In the genomic region with DNA sequence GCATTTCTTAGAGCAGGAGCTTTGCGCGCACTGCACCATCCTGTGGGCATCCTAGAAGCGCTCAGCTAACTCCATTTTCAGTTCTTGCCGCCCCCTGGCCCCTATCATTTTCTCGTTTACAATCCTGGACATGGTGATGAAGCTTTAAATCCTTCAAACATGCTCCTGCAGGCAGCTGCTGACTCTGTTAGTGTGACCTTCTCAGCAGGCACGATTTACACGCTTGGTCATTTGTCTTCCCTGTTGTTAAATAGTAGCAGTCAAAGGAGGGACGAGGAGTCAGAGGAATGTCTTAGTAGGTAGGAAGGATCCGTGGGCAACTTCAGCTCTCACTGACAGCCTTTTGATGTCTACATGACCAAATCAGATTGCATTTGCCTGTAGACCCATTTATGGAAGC, we compare ENCODE assay signal across 23 mouse cellular contexts.
A peak's percentile ranks its signal among the peaks of the same experiment; 100 is the strongest.
DNase-seq lines count a peak whose midpoint lies in the region; ATAC-seq and TF ChIP-seq lines count a peak whose summit lies in the region.
"Had no signal": no experiment of that assay in that cellular context is flagged by ENCODE, and none has a peak within 500 bp of the region (broad histone marks: within the 10 kb centered on the region; RNA-seq: fewer than 3 reads in every experiment).

No protein-coding gene starts in this region.

- H3K4me2 ChIP-seq in kidney, postnatal 0 days (ENCODE audit: low read length), result no peak overlapping the region
- no peak overlapping the region for H3K4me2 ChIP-seq in limb, embryonic 11.5 days (ENCODE audit: low read depth, severe bottlenecking)
- H3K4me2 ChIP-seq in neural tube, embryonic 15.5 days, result peak overlapping the region; percentile 19
- H3K4me2 ChIP-seq: embryonic facial prominence, embryonic 13.5 days; forebrain, embryonic 12.5 days; heart, embryonic 13.5 days; limb, embryonic 12.5 days; liver, embryonic 12.5 days had no signal

- no peak overlapping the region for H3K4me3 ChIP-seq in kidney, postnatal 0 days (replicated peaks; ENCODE audit: low read depth, low read length)
- H3K4me3 ChIP-seq in limb, embryonic 11.5 days (ENCODE audit: low read depth, low read length), result no peak overlapping the region
- no peak overlapping the region for H3K4me3 ChIP-seq in neural tube, embryonic 15.5 days (replicated peaks)
- H3K4me3 ChIP-seq in heart, embryonic 10.5 days, result no peak overlapping the region
- H3K4me3 ChIP-seq: embryonic facial prominence, embryonic 13.5 days; erythroblast, embryonic 14.5 days; forebrain, embryonic 12.5 days; heart, embryonic 13.5 days; limb, embryonic 12.5 days; liver, embryonic 12.5 days; myocyte had no signal

- no peak overlapping the region for H3K27ac ChIP-seq in kidney, postnatal 0 days
- H3K27ac ChIP-seq in limb, embryonic 11.5 days (replicated peaks; ENCODE audit: low read depth, low read length), result no peak overlapping the region
- no peak overlapping the region for H3K27ac ChIP-seq in neural tube, embryonic 15.5 days (replicated peaks)
- H3K27ac ChIP-seq in heart, embryonic 10.5 days, result no peak overlapping the region
- H3K27ac ChIP-seq: embryonic facial prominence, embryonic 13.5 days; forebrain, embryonic 12.5 days; heart, embryonic 13.5 days; limb, embryonic 12.5 days; liver, embryonic 12.5 days had no signal

- H3K4me1 ChIP-seq in kidney, postnatal 0 days (replicated peaks; ENCODE audit: insufficient read depth, low read length), result no peaks in the 10 kb centered on the region
- H3K4me1 ChIP-seq in limb, embryonic 11.5 days (ENCODE audit: control insufficient read depth, insufficient read depth, low read length), result no peaks in the 10 kb centered on the region
- H3K4me1 ChIP-seq in neural tube, embryonic 15.5 days, result peaks cover 9% of the 10 kb centered on the region; the same call in 1 of the 2 replicates
- H3K4me1 ChIP-seq in heart, embryonic 10.5 days, result 0 out of 2 replicates have a peak, but pooled peaks cover 4% of the 10 kb centered on the region
- H3K4me1 ChIP-seq: embryonic facial prominence, embryonic 13.5 days; heart, embryonic 13.5 days; limb, embryonic 12.5 days; liver, embryonic 12.5 days had no signal

- 12% methylated on average over 9 of the region's 9 CpGs for WGBS in kidney, postnatal 0 days
- 32% methylated on average over 9 of the region's 9 CpGs for WGBS in limb, embryonic 11.5 days
- WGBS in neural tube, embryonic 15.5 days, result 7% methylated on average over 9 of the region's 9 CpGs
- WGBS in heart, embryonic 10.5 days, result 46% methylated on average over 9 of the region's 9 CpGs

- TF ChIP-seq CTCF in kidney, postnatal 0 days (IDR thresholded peaks at IDR 0.05; ENCODE audit: low read depth), result no peak

- ATAC-seq in kidney, postnatal 0 days (replicated peaks; ENCODE audit: low FRiP score, low read depth), result no peak
- no peak for ATAC-seq in limb, embryonic 11.5 days (ENCODE audit: insufficient number of reproducible peaks, low FRiP score, low TSS enrichment, low read depth)
- ATAC-seq in neural tube, embryonic 15.5 days (ENCODE audit: low FRiP score), result no peak; the same call in 1 of the 2 replicates
- ATAC-seq: liver, embryonic 12.5 days; midbrain, embryonic 16.5 days had no signal

- no peaks in the 10 kb centered on the region for H3K36me3 ChIP-seq in kidney, postnatal 0 days (ENCODE audit: insufficient read depth, low read length)
- no peaks in the 10 kb centered on the region for H3K36me3 ChIP-seq in limb, embryonic 11.5 days (ENCODE audit: control insufficient read depth, insufficient read depth, low read length)
- H3K36me3 ChIP-seq in neural tube, embryonic 15.5 days, result no peaks in the 10 kb centered on the region
- no peaks in the 10 kb centered on the region for H3K36me3 ChIP-seq in heart, embryonic 10.5 days
- H3K36me3 ChIP-seq: embryonic facial prominence, embryonic 13.5 days; forebrain, embryonic 12.5 days; heart, embryonic 13.5 days; limb, embryonic 12.5 days; liver, embryonic 12.5 days had no signal

- no peaks in the 10 kb centered on the region for H3K27me3 ChIP-seq in kidney, postnatal 0 days (ENCODE audit: insufficient read depth, low read length)
- no peaks in the 10 kb centered on the region for H3K27me3 ChIP-seq in limb, embryonic 11.5 days (ENCODE audit: control insufficient read depth, insufficient read depth, low read length)
- H3K27me3 ChIP-seq in neural tube, embryonic 15.5 days (replicated peaks), result no peaks in the 10 kb centered on the region
- no peaks in the 10 kb centered on the region for H3K27me3 ChIP-seq in heart, embryonic 10.5 days (ENCODE audit: insufficient read depth, poor library complexity, severe bottlenecking)
- H3K27me3 ChIP-seq: embryonic facial prominence, embryonic 13.5 days; forebrain, embryonic 12.5 days; heart, embryonic 13.5 days; limb, embryonic 12.5 days; liver, embryonic 12.5 days had no signal

- DNase-seq in kidney, postnatal 0 days (ENCODE audit: low spot score), result peak; percentile 9
- DNase-seq in kidney, adult 8-10 months, result no peak
- peak; percentile 52 for DNase-seq in embryo, embryonic 11 days
- DNase-seq in limb, embryonic 11.5 days (ENCODE audit: low spot score), result peak; percentile 21
- DNase-seq in frontal cortex, postnatal 36 days (ENCODE audit: low spot score in 2 of 2), result no peak
- DNase-seq in heart, embryonic 10.5 days (ENCODE audit: low spot score), result no peak
- DNase-seq: adrenal gland, postnatal 25 days; cerebellum, adult 9-10 months; gastrocnemius, postnatal 14 days; heart, adult 11 months; heart, postnatal 14 days; kidney, adult 11 months; lung, adult 18-20 months; lung, postnatal 10 days had no signal

- H3K9ac ChIP-seq in kidney, postnatal 0 days (ENCODE audit: low read depth, low read length), result no peak overlapping the region
- H3K9ac ChIP-seq in limb, embryonic 11.5 days (ENCODE audit: low read length), result no peak overlapping the region
- H3K9ac ChIP-seq in neural tube, embryonic 15.5 days (replicated peaks), result no peak overlapping the region; the same call in 1 of the 2 replicates
- H3K9ac ChIP-seq: embryonic facial prominence, embryonic 13.5 days; forebrain, embryonic 12.5 days; heart, embryonic 13.5 days; limb, embryonic 12.5 days; liver, embryonic 12.5 days had no signal

- H3K9me3 ChIP-seq in kidney, postnatal 0 days (replicated peaks; ENCODE audit: low read length), result no peaks in the 10 kb centered on the region
- no peaks in the 10 kb centered on the region for H3K9me3 ChIP-seq in limb, embryonic 11.5 days (ENCODE audit: control insufficient read depth, low read length)
- H3K9me3 ChIP-seq in neural tube, embryonic 15.5 days (replicated peaks), result no peaks in the 10 kb centered on the region
- H3K9me3 ChIP-seq in heart, embryonic 10.5 days, result no peaks in the 10 kb centered on the region
- H3K9me3 ChIP-seq: embryonic facial prominence, embryonic 13.5 days; forebrain, embryonic 12.5 days; heart, embryonic 13.5 days; limb, embryonic 12.5 days; liver, embryonic 12.5 days had no signal

Comparison
In these comparisons a context has a peak if more than half of its experiments do, and no peak if none do; other contexts are left out.
1. DNase-seq: peak in kidney, postnatal 0 days (single experiment), embryo, embryonic 11 days (single experiment) and limb, embryonic 11.5 days (single experiment); none in kidney, adult 8-10 months (0 of 2), frontal cortex, postnatal 36 days (0 of 2) and heart, embryonic 10.5 days (single experiment).